Mouse (Mus musculus): ENCODE results near the gene Rplp2. TPM values are rescaled to one million over a fixed set of nuclear protein-coding genes. Genes with fewer than 3 reads are reported as not detected.

Rplp2 gene
- total RNA-seq, 4 experiments from 2014 or later = 796 to 941 (median 846) TPM

DNA sequence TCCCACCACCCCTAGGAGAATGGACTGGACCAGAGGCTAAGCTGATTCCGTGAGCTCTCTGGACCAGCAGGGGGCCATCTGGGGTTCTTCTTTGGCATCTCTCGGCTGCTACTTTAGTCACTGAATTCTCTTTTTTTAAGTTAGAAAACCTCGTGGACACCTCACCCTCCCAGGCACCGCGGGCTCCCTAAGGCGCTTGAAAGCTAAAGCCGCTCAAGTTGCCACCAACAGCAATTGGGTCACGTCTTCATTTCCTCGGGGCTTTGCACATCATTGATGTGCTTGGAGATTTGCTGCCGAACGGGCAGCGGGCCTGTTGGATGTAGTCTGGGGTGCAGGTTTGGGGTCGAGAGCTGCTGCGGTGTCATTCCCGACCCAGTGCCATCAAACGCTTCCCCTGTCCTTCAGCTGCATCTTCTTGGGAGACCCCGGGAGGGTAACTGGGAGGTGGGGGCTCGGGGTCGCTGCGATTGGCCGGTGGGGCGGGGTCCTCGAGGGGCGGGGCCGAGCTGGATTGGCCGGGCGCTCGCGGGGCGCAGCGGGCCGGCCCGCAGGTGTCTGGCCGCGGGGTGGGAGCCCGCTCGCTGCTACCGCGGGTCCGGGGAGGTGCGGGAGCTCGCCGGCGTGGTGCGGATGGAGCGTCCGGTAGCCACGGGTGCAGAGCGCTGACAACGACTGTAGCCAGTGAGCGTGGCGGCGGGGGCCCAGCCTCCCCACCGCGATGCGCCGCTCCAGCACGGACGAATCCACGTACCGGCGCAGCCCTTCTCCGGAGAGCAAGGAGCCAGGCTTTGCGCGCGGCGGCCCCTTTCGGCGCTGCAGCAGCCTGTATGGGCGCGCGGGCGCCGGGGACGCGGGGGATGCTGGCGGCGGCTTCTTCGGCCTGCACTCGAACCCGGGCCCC, 34.6 kb downstream of the Rplp2 start:
- no peak for DNase-seq (ENCODE audit: low spot score)

DNA sequence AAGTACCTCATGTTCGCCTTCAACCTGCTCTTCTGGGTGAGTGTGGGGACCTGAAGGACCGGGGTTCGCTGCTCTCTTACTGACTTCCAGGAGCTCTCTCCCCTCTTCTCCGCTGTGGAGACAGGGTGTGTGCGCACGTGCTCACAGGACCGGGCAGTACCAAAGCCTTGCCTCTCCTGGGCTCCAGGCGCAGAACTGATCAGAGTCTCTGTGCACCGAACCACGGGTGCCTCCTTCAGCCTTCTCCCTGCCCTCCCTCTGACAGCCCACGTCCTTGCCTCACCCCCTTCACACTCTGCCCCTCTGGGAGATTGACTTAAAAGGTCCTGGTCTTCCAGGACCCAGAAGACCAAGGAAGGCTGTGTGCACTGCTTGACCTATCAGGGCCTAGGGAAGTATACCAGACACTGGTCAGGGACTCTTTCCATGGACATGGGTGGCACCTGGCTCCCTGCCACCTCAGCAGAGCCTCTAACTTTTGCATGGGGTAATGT, 35.4 kb downstream of the Rplp2 start:
- no peak for DNase-seq (ENCODE audit: low spot score)

DNA sequence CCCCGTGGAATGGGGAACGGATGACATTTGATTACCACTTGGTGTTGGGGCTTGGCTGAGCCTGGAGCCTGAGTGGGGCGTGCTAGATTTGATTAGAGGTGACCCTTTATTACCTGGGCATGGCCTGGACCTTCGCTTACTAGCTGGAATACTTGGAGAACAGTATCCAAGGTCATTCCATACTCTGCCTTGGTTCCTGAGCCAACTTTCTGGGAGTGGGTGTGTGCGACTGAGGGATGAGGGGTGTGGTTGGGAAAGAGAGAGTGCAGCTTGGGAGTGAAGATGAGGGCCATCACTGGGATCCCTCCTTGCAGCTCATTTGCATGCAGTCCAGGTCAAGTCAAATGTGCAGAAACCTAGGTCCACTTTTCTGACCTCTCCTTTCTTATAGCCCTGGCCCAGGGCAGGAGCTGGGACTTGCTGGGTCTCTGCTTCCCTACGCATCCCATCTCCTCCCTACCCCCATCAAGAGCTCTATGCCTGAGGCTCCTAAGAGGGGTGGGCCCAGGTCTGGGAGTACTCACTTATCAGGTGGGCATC, 36.0 kb downstream of the Rplp2 start:
- no peak for DNase-seq (ENCODE audit: low spot score)

- no peak for DNase-seq (ENCODE audit: low spot score)
These were observed 37.3 kb downstream of the Rplp2 start for GRCm38 (mm10) chr7:141484186-141485120.

DNA sequence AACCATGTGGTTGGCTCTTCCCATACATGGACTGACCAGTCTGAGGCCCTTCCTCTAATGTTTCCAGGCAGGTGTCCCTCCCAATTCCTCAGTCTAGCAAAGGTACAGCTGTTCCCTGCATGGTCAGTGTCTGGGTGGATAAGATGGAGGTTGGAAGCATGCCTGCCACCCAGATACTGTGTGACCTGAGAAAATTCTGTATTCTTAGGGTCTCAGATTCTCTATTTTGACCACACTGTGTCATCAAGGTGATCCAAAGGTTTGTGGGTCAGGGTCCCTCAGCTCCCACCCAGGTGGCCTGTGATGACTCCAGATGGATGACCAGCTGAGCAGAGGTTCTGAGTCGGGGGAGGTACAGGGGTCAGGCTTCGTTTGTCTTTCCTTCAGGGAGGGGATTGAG, 38.0 kb downstream of the Rplp2 start:
- no peak for DNase-seq (ENCODE audit: low spot score)

GRCm38 (mm10) chr7:141485606-141486005, 38.4 kb downstream of the Rplp2 start:
- DNase-seq (ENCODE audit: low spot score) = no peak

- DNase-seq (ENCODE audit: low spot score) = no peak
These were observed 39.1 kb downstream of the Rplp2 start for GRCm38 (mm10) chr7:141486239-141486638.

- DNase-seq (ENCODE audit: low spot score) = no peak
These were observed 40.0 kb downstream of the Rplp2 start for GRCm38 (mm10) chr7:141487141-141487540.

GRCm38 (mm10) chr7:141491151-141491550, 44.0 kb downstream of the Rplp2 start:
- no peak for DNase-seq (ENCODE audit: low spot score)

GRCm38 (mm10) chr7:141492738-141493137, 45.6 kb downstream of the Rplp2 start:
- no peak for DNase-seq (ENCODE audit: low spot score)

GRCm38 (mm10) chr7:141493729-141494128, 46.6 kb downstream of the Rplp2 start:
- DNase-seq (ENCODE audit: low spot score) = no peak

GRCm38 (mm10) chr7:141495379-141495778, 48.2 kb downstream of the Rplp2 start:
- no peak for DNase-seq (ENCODE audit: low spot score)

GRCm38 (mm10) chr7:141495940-141496339, 48.8 kb downstream of the Rplp2 start:
- DNase-seq (ENCODE audit: low spot score) = no peak

- DNase-seq (ENCODE audit: low spot score) = peak; percentile 40
These were observed 50.4 kb downstream of the Rplp2 start for GRCm38 (mm10) chr7:141497600-141497999.

Other genes with a start within 250 kb of the Rplp2 start
- not detected for gene Lmntd2, start 233.3 kb upstream of the Rplp2 start, total RNA-seq (2022)
- under 1 TPM in 3 of 4 experiments, not detected in 1; 0.66 to 0.90 (median 0.73) TPM for gene Rassf7, start 231.5 kb upstream of the Rplp2 start, total RNA-seq (2022)
- gene Phrf1, start 218.6 kb upstream of the Rplp2 start, total RNA-seq (2022) = 10 to 100 TPM; 26.2 to 38.2 (median 31.9) TPM
- 1 to 10 TPM; 1.7 to 2.4 (median 2.1) TPM for gene Irf7, start 180.9 kb upstream of the Rplp2 start, total RNA-seq (2022)
- not detected for gene Cdhr5, start 170.6 kb upstream of the Rplp2 start, total RNA-seq (2022)
- gene Sct, start 168.2 kb upstream of the Rplp2 start, total RNA-seq (2022) = not detected
- gene Drd4, start 155.4 kb upstream of the Rplp2 start, total RNA-seq (2022) = not detected
- gene Deaf1, start 119.7 kb upstream of the Rplp2 start, total RNA-seq (2022) = 10 to 100 TPM; 10.8 to 14.7 (median 12.7) TPM
- 10 to 100 TPM; 13.7 to 16.6 (median 15.5) TPM for gene Tmem80, start 119.6 kb upstream of the Rplp2 start, total RNA-seq (2022)
- gene Eps8l2, start 108.5 kb upstream of the Rplp2 start, total RNA-seq (2022) = 1 to 10 TPM; 3.7 to 5.0 (median 3.9) TPM
- gene Taldo1, start 55.2 kb upstream of the Rplp2 start, total RNA-seq (2022) = 100 to 1,000 TPM; 107 to 115 (median 110) TPM
- gene Gatd1, start 33.2 kb upstream of the Rplp2 start, total RNA-seq (2022) = 10 to 100 TPM; 13.3 to 16.0 (median 14.8) TPM
- 1 to 10 TPM in 3 of 4 experiments, under 1 TPM in 1; 0.78 to 1.7 (median 1.4) TPM for gene Cend1, start 17.9 kb upstream of the Rplp2 start, total RNA-seq (2022)
- gene Slc25a22, start 9.5 kb upstream of the Rplp2 start, total RNA-seq (2022) = 10 to 100 TPM; 44.3 to 76.1 (median 66.5) TPM
- gene Pidd1, start 3.3 kb upstream of the Rplp2 start, total RNA-seq (2022) = under 1 TPM; 0.32 to 0.62 (median 0.44) TPM
- gene Pnpla2, start 7.8 kb downstream of the Rplp2 start, total RNA-seq (2022) = 100 to 1,000 TPM; 419 to 549 (median 431) TPM
- gene Cracr2b, start 13.7 kb downstream of the Rplp2 start, total RNA-seq (2022) = 10 to 100 TPM; 17.7 to 24.2 (median 19.1) TPM
- 100 to 1,000 TPM; 331 to 351 (median 345) TPM for gene Cd151, start 20.0 kb downstream of the Rplp2 start, total RNA-seq (2022)
- 10 to 100 TPM; 75.5 to 93.4 (median 84.3) TPM for gene Polr2l, start 27.8 kb downstream of the Rplp2 start, total RNA-seq (2022)
- 10 to 100 TPM; 25.8 to 45.3 (median 42.8) TPM for gene Tspan4, start 27.9 kb downstream of the Rplp2 start, total RNA-seq (2022)
- gene Chid1, start 92.5 kb downstream of the Rplp2 start, total RNA-seq (2022) = 10 to 100 TPM; 48.2 to 55.0 (median 50.3) TPM
- gene Ap2a2, start 114.8 kb downstream of the Rplp2 start, total RNA-seq (2022) = 10 to 100 TPM; 55.2 to 65.5 (median 61.3) TPM
- not detected for gene Muc6, start 207.9 kb downstream of the Rplp2 start, total RNA-seq (2022)
- gene Muc2, start 243.0 kb downstream of the Rplp2 start, total RNA-seq (2022) = not detected

Data from heart, adult 8-10 months (tissue).